Mouse (Mus musculus): Measurements from ENCODE around the gene Trir.

Trir gene

GRCm38 (mm10) chr8:84994375-84994774, 32.2 kb upstream of the Trir start:
- DNase-seq (ENCODE audit: low read depth), result no peak

GRCm38 (mm10) chr8:84995680-84996079, 30.9 kb upstream of the Trir start:
- DNase-seq (ENCODE audit: low read depth), result no peak

GRCm38 (mm10) chr8:84996978-84997377, 29.6 kb upstream of the Trir start:
- no peak for DNase-seq (ENCODE audit: low read depth)

GRCm38 (mm10) chr8:84997649-84998295, 28.9 kb upstream of the Trir start:
- peak; percentile 94 for DNase-seq (ENCODE audit: low read depth)

GRCm38 (mm10) chr8:85007686-85008085, 18.9 kb upstream of the Trir start:
- peak; percentile 62 for DNase-seq (ENCODE audit: low read depth)

- no peak for DNase-seq (ENCODE audit: low read depth)
Observed at GRCm38 (mm10) chr8:85011242-85011641, 15.4 kb upstream of the Trir start.

- peak; percentile 90 for DNase-seq (ENCODE audit: low read depth)
Observed at GRCm38 (mm10) chr8:85013230-85013840, 13.3 kb upstream of the Trir start.

GRCm38 (mm10) chr8:85014431-85014830, 12.2 kb upstream of the Trir start, which contains the start of gene Best2:
TSS of gene Best2 (minus strand) at chr8:85014531.
- no peak for DNase-seq (ENCODE audit: low read depth)

GRCm38 (mm10) chr8:85016724-85017123, 9.9 kb upstream of the Trir start:
- no peak for DNase-seq (ENCODE audit: low read depth)

- no peak for DNase-seq (ENCODE audit: low read depth)
Observed at GRCm38 (mm10) chr8:85017209-85017608, 9.4 kb upstream of the Trir start.

GRCm38 (mm10) chr8:85021514-85022055, 5.0 kb upstream of the Trir start:
- DNase-seq (ENCODE audit: low read depth), result no peak

GRCm38 (mm10) chr8:85023846-85024245, 2.8 kb upstream of the Trir start:
- no peak for DNase-seq (ENCODE audit: low read depth)

GRCm38 (mm10) chr8:85025098-85025932, 1.3 kb upstream of the Trir start, which contains the start of gene Asna1:
TSS of gene Asna1 (minus strand) at chr8:85025281.
- peak; percentile 97 for DNase-seq (ENCODE audit: low read depth)

GRCm38 (mm10) chr8:85027516-85027855, 863 bp downstream of the Trir start:
- no peak for DNase-seq (ENCODE audit: low read depth)

- DNase-seq (ENCODE audit: low read depth), result peak; percentile 47
Observed at GRCm38 (mm10) chr8:85027922-85028321, 1.3 kb downstream of the Trir start.

GRCm38 (mm10) chr8:85029271-85029670, 2.6 kb downstream of the Trir start:
- DNase-seq (ENCODE audit: low read depth), result no peak

- DNase-seq (ENCODE audit: low read depth), result no peak
Observed at GRCm38 (mm10) chr8:85032622-85033311, 6.1 kb downstream of the Trir start.

- DNase-seq (ENCODE audit: low read depth), result no peak
Observed at GRCm38 (mm10) chr8:85033867-85034266, 7.2 kb downstream of the Trir start.

- peak; percentile 93 for DNase-seq (ENCODE audit: low read depth)
Observed at GRCm38 (mm10) chr8:85034764-85035163, 8.1 kb downstream of the Trir start.

- DNase-seq (ENCODE audit: low read depth), result peak; percentile 41
Observed at GRCm38 (mm10) chr8:85035165-85035727, 8.6 kb downstream of the Trir start.

GRCm38 (mm10) chr8:85035728-85036310, 9.2 kb downstream of the Trir start:
- DNase-seq (ENCODE audit: low read depth), result peak; percentile 62
